Mouse (Mus musculus) layer of hippocampus, adult 11-12 months (tissue): ENCODE measurements around the gene Elob.

Experiments used
- DNase-seq: peaks from one replicate; pipeline ENCODE4 v3.0.0; 2022; ENCODE audit warnings: low spot score

The Elob gene

DNA sequence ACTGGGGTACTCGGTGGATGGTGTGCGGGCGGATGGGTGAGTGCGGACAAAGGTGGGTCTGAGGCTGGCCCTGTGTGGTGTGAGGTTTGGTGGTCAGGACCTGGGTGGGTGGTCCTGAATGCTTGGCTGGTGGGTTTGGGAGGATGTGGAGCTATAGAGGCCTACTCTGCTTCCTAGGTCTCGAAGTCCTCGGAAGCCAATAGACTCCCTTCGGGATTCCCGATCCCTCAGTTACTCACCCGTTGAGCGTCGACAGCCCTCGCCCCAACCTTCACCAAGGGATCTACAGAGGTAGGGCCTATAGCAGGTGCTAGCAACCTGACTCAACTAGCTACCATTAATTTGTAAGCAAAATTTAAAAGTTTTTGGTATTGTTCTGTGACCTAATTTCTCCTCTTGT is 5.3 kb downstream of the Elob start:
- DNase-seq, result no peak

DNA sequence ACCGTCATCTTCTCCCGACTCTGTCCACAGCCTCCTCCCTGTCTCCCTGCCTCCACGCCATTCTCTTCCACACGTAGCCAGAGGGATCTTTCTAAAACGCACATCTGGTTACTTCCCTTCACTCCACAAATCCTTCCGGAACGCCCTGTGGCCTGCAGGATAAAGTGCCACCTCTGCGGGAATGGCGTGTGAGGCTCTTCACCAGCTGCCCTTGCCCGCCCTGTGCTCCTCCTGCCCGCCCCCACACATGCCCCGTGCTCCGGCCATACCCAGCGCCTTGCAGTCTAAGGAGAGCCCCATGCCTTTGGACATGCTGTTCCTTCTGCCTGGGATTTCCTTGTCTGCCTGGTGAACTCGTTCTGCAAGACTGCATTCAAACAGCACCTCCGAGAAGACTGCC is 5.9 kb downstream of the Elob start:
- no peak for DNase-seq

- DNase-seq, result no peak
Observed at GRCm38 (mm10) chr17:23822094-23822493, 6.8 kb downstream of the Elob start.

DNA sequence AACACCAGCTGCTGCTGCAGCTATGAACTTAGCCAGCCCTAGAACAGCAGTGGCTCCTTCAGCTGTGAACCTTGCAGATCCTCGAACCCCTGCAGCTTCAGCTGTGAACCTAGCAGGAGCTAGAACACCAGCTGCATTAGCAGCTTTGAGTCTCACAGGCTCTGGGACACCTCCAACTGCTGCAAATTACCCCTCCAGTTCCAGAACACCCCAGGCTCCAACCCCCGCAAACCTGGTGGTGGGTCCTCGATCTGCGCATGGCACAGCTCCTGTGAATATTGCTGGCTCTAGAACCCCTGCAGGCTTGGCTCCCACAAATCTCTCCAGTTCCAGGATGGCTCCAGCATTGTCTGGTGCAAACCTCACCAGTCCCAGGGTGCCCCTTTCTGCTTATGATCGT is 8.2 kb downstream of the Elob start:
- no peak for DNase-seq

GRCm38 (mm10) chr17:23819235-23819634 is 9.7 kb downstream of the Elob start:
- DNase-seq, result no peak

DNA sequence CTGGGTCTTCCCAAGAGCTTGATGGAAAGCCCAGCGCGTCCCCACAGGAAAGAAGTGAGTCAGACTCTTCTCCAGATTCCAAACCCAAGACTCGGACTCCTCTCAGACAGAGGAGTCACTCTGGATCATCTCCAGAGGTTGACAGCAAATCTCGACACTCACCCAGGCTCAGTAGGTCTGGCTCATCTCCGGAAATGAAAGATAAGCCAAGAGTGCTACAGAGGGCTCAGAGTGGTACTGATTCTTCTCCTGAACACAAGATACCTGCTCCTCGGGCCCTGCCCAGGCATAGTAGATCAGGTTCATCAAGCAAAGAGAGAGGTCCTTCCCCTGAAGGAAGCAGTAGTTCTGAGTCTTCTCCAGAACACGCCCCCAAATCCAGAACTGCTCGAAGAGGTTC is 10.4 kb downstream of the Elob start:
- no peak for DNase-seq

GRCm38 (mm10) chr17:23815641-23816040 is 13.3 kb downstream of the Elob start:
- DNase-seq, result no peak

GRCm38 (mm10) chr17:23807918-23808317 is 21.0 kb downstream of the Elob start:
- no peak for DNase-seq

DNA sequence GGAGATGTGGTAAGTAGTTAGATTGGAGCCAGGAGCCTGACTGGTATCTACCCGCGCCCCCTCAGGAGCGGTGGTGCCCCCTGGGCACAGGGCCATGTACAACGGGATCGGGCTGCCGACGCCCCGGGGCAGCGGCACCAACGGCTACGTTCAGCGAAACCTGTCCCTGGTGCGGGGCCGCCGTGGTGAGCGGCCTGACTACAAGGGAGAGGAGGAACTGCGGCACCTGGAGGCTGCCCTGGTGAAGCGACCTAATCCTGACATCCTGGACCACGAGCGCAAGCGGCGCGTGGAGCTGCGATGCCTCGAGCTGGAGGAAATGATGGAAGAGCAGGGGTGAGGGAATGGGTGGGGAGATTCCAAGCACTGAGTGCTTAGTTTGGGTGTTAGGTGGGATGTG is 22.1 kb downstream of the Elob start:
- DNase-seq, result no peak

- DNase-seq, result no peak
Observed at GRCm38 (mm10) chr17:23804426-23805085, 24.4 kb downstream of the Elob start.

DNA sequence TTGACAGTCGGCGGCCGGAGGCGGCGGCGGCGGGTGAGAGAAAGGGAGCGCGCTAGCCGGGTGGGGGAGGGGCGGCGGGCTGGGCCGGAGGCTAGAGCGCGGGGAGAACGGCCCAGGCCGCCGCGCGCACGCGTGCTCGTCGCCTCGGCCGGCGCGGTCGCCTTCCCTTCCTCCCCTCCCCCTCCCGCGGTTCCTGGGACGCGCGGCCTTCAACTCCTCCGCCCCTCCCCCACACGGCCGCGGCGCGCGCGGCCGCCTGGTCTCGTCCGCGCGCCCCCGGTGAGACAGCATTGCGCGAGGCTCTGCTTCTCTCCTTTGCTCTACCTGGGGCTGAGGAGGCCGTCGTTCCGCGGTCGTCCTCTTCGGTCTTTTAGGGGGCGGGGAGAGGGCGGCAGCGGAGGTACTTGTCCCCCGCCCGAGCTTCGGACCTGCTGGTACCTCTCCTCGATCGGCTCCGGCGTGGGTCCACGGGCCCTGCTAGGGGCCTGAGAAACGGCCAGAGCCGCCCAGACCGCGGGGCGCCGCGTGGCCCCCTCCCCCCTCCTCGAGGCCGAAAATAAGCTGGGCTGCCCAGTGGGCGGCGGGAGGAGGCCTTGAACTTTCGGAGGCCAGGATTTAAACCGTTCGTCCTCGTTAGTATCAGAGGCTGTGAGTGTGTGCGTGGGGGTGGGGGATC is 25.4 kb downstream of the Elob start:
- DNase-seq, result peak; percentile 74

DNA sequence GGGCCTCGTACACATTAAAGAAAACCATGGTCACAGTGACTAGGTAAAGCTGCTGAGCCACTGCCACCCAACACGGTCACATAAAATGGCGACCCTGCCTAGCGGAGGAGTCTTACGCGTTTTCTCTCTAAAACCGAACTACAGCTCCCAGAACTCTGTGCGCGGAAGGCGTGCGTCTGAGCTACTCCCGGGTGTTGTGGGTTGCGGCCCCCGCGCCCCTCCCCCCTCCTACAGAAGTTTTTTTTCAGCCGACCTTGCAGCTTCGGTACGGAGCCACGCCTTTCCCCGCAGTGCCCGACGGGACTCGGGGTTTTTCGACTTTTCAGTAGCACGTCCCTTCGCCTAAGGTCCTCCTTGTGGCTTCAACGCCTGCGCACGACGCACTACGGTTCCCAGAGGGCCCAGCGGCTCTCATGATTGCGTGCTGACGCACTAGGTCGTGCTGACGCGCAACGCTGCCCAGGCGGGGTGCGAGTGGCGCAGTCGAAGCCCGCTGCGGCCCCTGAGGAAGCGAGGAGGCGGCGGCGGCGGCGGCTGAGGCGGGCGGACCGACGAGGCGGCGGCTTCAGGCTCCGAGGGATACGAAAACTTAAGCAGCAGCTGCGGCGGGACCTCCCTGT is 26.1 kb downstream of the Elob start:
- DNase-seq, result peak; percentile 98

- no peak for DNase-seq
Observed at GRCm38 (mm10) chr17:23801627-23802026, 27.3 kb downstream of the Elob start.

DNA sequence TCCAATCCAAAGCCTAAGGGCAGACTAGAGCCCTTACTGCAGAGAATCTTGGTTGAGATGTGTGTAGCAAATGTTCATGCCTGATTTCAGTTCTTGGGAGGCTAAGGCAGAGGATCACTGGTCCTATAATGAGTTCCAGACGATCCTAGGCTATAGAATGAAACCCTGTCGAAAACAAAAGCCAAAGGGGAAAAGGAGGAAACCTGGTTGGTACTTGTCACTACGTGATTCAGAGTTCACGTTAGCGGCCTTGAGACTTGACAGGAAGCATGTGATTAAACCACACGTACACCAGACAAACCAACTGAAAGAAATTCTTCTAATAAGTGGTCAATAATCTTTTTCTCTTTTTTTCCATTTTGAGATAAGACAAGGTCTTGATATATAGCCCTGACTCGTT is 31.6 kb downstream of the Elob start:
- DNase-seq, result no peak

DNA sequence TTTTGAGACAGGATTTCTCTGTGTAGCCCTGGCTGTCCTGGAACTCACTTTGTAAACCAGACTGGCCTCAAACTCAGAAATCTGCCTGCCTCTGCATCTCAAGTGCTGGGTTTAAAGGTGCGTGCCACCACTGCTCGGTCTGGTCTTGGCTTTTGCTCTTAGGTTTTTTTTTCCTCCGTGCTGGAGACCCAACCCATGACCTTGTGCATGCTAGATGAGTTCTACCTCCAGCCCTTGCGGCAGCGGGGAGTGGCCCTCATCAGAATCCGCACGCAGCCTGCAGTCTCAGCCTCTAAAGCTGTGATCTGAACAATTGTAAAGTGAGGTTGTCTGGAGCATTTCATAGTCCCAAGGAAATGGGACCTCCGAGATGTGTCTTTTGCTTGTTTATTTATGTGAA is 33.6 kb downstream of the Elob start:
- DNase-seq, result no peak

- DNase-seq, result no peak
Observed at GRCm38 (mm10) chr17:23791079-23791357, 37.9 kb downstream of the Elob start.

- peak; percentile 69 for DNase-seq
Observed at GRCm38 (mm10) chr17:23790269-23791078, 38.5 kb downstream of the Elob start, which contains the start of gene Srrm2. Gene Srrm2, plus strand, starts transcription at chr17:23790532.

- DNase-seq, result no peak
Observed at GRCm38 (mm10) chr17:23789749-23790268, 39.1 kb downstream of the Elob start.

DNA sequence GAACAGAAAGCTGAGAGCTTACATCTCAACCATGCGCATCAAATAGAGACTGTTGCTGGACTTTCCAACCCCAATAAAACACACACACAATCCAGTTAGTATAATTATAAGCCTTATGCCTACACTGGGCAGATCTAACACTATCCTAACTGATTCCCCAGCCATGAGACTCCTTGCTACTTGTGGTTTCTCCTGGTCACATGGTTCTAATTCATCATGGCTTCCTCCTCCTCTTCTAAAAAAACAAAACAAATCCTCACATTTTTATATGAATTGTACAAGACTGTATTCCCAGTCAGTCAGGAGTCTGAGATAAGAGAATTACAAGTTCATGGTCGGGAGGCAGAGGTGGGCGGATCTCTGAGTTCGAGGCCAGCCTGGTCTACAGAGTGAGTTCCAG is 40.0 kb downstream of the Elob start:
- DNase-seq, result no peak

GRCm38 (mm10) chr17:23786510-23786931 is 42.4 kb downstream of the Elob start:
- no peak for DNase-seq

- DNase-seq, result peak; percentile 91
Observed at GRCm38 (mm10) chr17:23785561-23786471, 43.1 kb downstream of the Elob start, which contains the start of gene Flywch2. Gene Flywch2, minus strand, starts transcription at chr17:23786081.
